Mouse (Mus musculus) cerebellum, adult 2 months (tissue): ENCODE results near the gene Txnrd3.

ENCODE experiments used
- CTCF ChIP-seq: fragments of 200-500 bp; IDR thresholded peaks from 2 replicates; pipeline ENCODE4 v1.5.1; 2011; ENCODE audit warnings: low read depth, mild to moderate bottlenecking, control low read depth, low read length, moderate library complexity, borderline replicate concordance; ENCODE audit not compliant: insufficient read depth
- POLR2A ChIP-seq: fragments of 200-500 bp; IDR thresholded peaks from 2 replicates; pipeline ENCODE4 v1.6.1; 2011; ENCODE audit warnings: low read length, control low read depth, borderline replicate concordance; ENCODE audit not compliant: insufficient read depth

DNA sequence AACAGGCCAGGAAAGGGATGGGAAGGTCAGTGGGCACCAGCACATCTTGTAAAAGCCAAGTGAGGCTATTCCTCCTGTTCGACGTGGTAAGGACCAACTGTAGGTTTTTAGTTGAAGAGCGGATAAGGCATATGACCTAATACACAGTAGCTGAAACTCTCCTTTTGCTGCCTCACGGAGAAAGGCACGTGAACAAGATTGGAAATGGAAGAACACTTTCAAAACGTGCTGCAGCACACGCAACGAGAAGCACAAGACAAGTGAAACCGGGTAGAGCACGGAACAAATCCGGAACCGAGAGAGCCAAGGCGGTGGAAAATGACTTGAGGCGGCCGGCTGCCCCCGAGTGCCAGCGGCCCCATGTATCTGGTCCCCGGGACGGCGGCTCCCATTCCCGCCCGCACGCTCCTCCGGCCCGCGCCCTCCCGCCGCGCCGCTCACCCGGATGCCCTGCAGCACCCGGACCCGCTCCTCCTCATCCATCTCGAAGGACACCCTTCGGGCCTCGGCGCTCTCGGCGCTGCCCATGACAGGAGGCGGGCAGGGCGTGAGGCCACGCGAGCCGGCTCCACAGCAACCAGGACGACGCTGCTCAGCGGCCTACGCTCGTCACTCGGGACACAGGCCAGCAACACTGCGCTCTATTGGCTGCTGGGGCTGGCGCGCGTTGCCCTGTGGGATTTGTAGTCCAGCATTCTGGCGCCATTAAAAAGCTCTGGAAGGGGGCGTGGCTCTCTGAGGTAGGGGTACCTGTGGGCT lies 48.6 kb upstream of the Txnrd3 start, which contains the start of gene Chchd6:
- TF ChIP-seq POLR2A (peak; percentile 77), CTCF (no peak)
